Mouse (Mus musculus) frontal cortex, postnatal 25 days (tissue): ENCODE results near the gene 4930544G11Rik.

Experiments
- DNase-seq, 2 experiments: peaks; one replicate each; pipeline ENCODE4 v3.0.0; 2022; ENCODE audit warnings: low spot score in 2 of 2

Gene 4930544G11Rik

GRCm38 (mm10) chr6:65952309-65952708, at the start of gene 4930544G11Rik:
TSS of gene 4930544G11Rik (plus strand) at chr6:65952609.
- no peak for DNase-seq

DNA sequence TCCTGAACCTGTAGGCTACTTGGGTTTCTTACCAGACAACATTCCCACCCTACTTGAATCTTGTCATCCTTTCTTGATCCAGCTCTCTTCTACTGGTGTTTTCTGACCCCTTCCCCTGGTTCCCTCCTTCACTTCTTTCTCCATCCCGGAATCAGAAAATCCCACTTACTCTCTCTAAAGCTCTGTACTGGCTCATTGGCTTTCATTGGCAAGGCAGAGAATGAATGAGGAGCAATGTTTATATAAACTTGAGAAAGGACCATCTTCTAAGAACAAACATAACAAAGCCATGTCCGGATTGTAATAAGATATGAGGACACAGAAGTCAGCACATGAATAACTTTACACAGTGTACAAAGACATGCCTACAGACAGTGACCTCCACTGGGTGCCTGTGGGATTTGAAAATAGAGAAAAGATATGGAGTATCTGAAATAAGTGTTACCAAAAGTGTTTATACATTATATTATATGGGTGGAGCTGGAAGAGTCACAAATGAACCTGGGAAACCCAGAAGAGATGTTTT, 45.7 kb upstream of the 4930544G11Rik start:
- no peak for DNase-seq

DNA sequence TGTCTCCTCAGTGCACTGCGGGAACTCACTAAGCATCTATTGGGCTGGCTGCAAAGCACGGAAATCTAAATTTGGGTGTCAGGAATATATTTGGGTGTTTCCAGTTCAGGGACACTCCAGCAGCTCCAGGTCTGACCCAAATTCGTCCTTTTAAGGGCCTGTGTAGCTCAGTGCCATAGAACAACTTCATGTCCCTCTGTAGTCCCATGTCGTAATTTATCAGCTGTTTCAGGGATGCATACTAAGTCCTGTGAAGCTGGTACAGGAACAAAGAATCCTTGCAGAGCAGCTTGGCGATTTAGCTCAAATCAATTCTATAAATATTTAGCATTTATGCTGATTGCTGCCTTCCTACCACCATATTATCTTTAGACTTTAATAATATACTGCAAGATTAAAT, 37.0 kb upstream of the 4930544G11Rik start:
- no peak for DNase-seq

GRCm38 (mm10) chr6:65921703-65922102, 30.7 kb upstream of the 4930544G11Rik start:
- DNase-seq: no peak

- DNase-seq: no peak
Measured at GRCm38 (mm10) chr6:65923501-65924084, 28.8 kb upstream of the 4930544G11Rik start.

GRCm38 (mm10) chr6:65925737-65926333, 26.6 kb upstream of the 4930544G11Rik start:
- DNase-seq: no peak

- DNase-seq: no peak
Measured at GRCm38 (mm10) chr6:65930523-65930922, 21.9 kb upstream of the 4930544G11Rik start.

DNA sequence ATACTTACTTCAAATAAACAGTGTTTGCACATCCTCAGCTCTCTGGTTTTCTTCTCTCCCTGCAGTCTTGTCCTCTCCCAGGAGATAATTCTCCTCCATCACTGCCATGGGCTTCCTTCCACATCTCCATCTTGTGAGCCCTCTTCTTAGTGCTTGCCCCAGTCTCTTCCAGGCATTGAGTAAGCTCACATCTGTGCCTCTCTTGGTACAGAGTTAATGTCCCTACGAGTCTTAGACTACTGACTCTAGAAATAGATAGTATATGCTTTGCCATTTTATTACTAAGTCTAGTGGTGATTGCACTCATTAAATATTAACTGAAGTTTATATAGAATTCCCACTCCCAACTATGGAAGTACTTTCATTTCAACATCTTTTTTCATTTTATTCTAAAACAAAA, 19.6 kb upstream of the 4930544G11Rik start:
- DNase-seq: no peak

DNA sequence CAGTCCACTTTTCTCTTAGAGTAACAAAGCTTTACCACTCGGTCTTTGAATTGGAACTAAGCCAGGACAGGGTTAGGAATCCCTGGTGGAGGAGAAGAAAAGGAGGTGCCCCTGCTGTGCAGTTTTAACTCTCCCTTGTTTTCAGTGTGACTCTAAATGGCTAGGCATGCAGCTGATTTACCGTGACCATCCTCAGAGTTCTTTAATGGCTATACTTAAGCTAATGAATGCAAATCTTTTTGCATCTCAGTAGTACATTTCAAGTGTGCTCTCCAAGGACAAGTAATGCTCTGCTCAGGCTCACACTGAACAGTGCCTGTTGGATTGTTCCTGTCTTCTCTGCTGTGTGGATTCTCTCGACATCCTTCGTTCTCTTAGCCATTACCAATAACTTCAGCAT, 19.2 kb upstream of the 4930544G11Rik start:
- no peak for DNase-seq

- no peak for DNase-seq
Measured at GRCm38 (mm10) chr6:65935566-65936281, 16.7 kb upstream of the 4930544G11Rik start.

GRCm38 (mm10) chr6:65950492-65950891, 1.9 kb upstream of the 4930544G11Rik start:
- DNase-seq: no peak

DNA sequence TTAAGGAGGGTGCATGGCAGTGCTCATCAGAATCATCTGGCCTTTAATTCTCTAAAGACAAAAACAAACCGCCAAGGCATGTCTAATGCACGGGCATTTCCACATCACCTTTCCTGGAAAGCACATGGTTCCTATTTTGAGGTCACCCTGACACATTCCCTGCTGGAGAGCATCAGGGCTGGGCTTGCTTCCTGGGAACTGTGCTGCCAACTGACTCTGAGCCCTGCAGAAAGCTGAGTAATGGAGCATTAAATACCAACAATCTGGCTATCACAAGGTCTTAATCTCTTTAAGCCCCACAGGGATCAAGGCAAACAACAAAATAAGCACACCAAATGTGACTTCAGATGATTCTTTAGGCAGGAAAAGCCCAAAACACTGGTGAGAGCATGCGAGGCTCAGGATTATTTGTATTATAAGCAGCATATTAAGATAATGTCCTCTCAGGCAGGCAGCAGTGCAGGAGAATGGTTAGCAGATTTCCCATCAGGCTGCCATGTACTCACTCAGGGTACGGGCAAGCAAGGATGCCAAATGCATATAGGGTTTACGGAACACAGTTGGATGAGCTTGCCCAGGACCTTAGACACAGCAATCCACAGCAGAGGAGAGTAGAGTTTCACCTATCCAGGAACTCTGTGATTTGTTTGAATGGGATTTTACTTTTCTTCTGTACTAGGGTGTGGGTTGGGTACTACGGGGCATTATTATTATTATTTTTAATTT, 17.1 kb downstream of the 4930544G11Rik start:
- DNase-seq: no peak

- DNase-seq: no peak
Measured at GRCm38 (mm10) chr6:65970410-65970809, 18.0 kb downstream of the 4930544G11Rik start.

- DNase-seq: no peak
Measured at GRCm38 (mm10) chr6:65992081-65992480, 39.7 kb downstream of the 4930544G11Rik start.

- DNase-seq: no peak
Measured at GRCm38 (mm10) chr6:65998343-65998742, 45.9 kb downstream of the 4930544G11Rik start.
